Mouse (Mus musculus) stomach, postnatal 0 days (tissue): ENCODE measurements around the gene Atp13a3.

Experiments
- CTCF ChIP-seq: IDR thresholded peaks from 2 replicates; pipeline ENCODE4 v1.5.1; 2016; ENCODE audit warnings: antibody characterized with exemption, low read depth, mild to moderate bottlenecking, moderate library complexity
- EP300 ChIP-seq: optimal IDR thresholded peaks from 2 replicates; pipeline ENCODE3; 2016; ENCODE audit warnings: antibody characterized with exemption

GRCm38 (mm10) chr16:30304236-30304635 lies 101.5 kb downstream of the Atp13a3 start:
- TF ChIP-seq CTCF: no peak
- TF ChIP-seq EP300: no peak
